Mouse (Mus musculus) cerebral cortex, adult 2 months (tissue): Measurements from ENCODE around the gene Mup22.

Source experiments
- WGBS: fragments of 180-500 bp; shearing (Covaris S2); methylation state at CpG from one replicate; pipeline ENCODE4 v1.1.7; 2018; 5-methylcytosine and 5-hydroxymethylcytosine counted together

Gene Mup22

DNA sequence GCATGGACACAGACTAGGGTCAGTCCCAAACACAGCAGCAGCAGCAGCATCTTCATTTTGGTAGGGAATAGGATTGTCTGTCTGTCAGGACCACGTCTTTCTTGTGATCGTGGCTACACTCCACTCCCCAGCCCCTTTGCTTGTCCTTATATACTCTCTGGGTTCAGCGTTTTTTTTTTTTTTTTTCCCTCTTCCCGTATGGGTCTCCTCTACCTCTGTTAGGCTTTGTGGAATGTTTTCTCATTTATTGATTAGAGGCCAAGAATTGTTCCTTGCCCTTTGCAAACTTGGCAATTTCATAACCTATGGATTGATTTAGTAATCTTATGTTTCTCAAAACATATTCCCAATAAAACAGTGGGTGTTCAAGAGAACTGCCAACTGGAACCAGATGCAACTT, at the start of gene Mup22:
TSS of gene Mup22 (minus strand) at position 101 of the 400 bp plus-strand sequence.
- WGBS, result 67% methylated on average over 4 of the region's 4 CpGs
